Mouse (Mus musculus): ENCODE results near the gene Smim27. TPM values are rescaled to one million over a fixed set of nuclear protein-coding genes. Genes with fewer than 3 reads are reported as not detected.

Gene Smim27
- total and polyA plus RNA-seq, 2 experiments from 2014 or later, result 0.65 to 49.4 TPM

GRCm38 (mm10) chr4:40227131-40227530 is 42.2 kb upstream of the Smim27 start:
- WGBS, result 78% methylated on average over 11 of the region's 11 CpGs
- H3K4me2 ChIP-seq (ENCODE audit: low read depth, low read length), result no peak overlapping the region
- H3K27me3 ChIP-seq (ENCODE audit: control insufficient read depth, insufficient read depth, low read length), result no peaks in the 10 kb centered on the region
- H3K4me1 ChIP-seq (ENCODE audit: control insufficient read depth, insufficient read depth), result no peaks in the 10 kb centered on the region
- H3K9ac ChIP-seq (replicated peaks; ENCODE audit: low read depth, low read length), result no peak overlapping the region
- H3K4me3 ChIP-seq (ENCODE audit: low read depth, low read length), result no peak overlapping the region
- ATAC-seq (ENCODE audit: insufficient read depth, low read depth) (no peak), DNase-seq (ENCODE audit: low spot score) (no peak)
- H3K27ac ChIP-seq (ENCODE audit: low read depth), result no peak overlapping the region
- H3K36me3 ChIP-seq (replicated peaks; ENCODE audit: control insufficient read depth, insufficient read depth, low read length), result peaks cover 30% of the 10 kb centered on the region
- no peaks in the 10 kb centered on the region for H3K9me3 ChIP-seq (replicated peaks; ENCODE audit: control insufficient read depth, low read length)
- TF ChIP-seq CTCF (IDR thresholded peaks at IDR 0.05; ENCODE audit: low read depth) (no peak), EP300 (IDR thresholded peaks at IDR 0.05; ENCODE audit: low read depth) (no peak)

DNA sequence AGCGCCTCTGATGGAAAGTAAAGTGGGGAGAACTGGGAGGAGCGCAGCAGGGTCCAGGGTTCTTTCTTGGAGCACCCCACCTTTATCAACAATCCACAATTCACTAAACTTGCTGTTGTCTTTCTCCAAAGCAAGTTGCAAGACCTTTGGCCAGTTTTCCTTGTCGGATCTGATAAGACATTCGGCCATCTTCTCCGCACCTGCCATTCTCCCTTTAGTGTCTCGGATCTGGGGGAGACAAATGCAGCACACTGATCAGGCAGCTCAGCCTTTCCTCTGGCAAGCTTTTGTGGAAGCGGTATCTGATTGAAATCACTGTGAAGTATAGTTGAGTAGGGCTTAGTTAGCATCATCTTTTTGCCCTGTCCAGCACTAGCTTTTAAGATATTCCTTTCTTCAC is 41.5 kb upstream of the Smim27 start:
- Histone ChIP-seq H3K27ac (ENCODE audit: low read depth) (no peak overlapping the region), H3K9me3 (replicated peaks; ENCODE audit: control insufficient read depth, low read length) (no peaks in the 10 kb centered on the region), H3K9ac (replicated peaks; ENCODE audit: low read depth, low read length) (no peak overlapping the region), H3K27me3 (ENCODE audit: control insufficient read depth, insufficient read depth, low read length) (no peaks in the 10 kb centered on the region), H3K4me1 (ENCODE audit: control insufficient read depth, insufficient read depth) (no peaks in the 10 kb centered on the region), H3K36me3 (replicated peaks; ENCODE audit: control insufficient read depth, insufficient read depth, low read length) (peaks cover 36% of the 10 kb centered on the region), H3K4me2 (ENCODE audit: low read depth, low read length) (no peak overlapping the region), H3K4me3 (ENCODE audit: low read depth, low read length) (no peak overlapping the region)
- DNase-seq (ENCODE audit: low spot score), result no peak
- ATAC-seq (ENCODE audit: insufficient read depth, low read depth), result no peak
- TF ChIP-seq CTCF (IDR thresholded peaks at IDR 0.05; ENCODE audit: low read depth) (no peak), EP300 (IDR thresholded peaks at IDR 0.05; ENCODE audit: low read depth) (no peak)
- 80% methylated on average over 7 of the region's 7 CpGs for WGBS

- DNase-seq (ENCODE audit: low spot score), result no peak
- TF ChIP-seq CTCF (IDR thresholded peaks at IDR 0.05; ENCODE audit: low read depth), result no peak
- no peak for TF ChIP-seq EP300 (IDR thresholded peaks at IDR 0.05; ENCODE audit: low read depth)
- H3K4me1 ChIP-seq (ENCODE audit: control insufficient read depth, insufficient read depth), result no peaks in the 10 kb centered on the region
- 90% methylated on average over 6 of the region's 6 CpGs for WGBS
- H3K27me3 ChIP-seq (ENCODE audit: control insufficient read depth, insufficient read depth, low read length), result no peaks in the 10 kb centered on the region
- ATAC-seq (ENCODE audit: insufficient read depth, low read depth), result no peak
- peaks cover 26% of the 10 kb centered on the region for H3K36me3 ChIP-seq (replicated peaks; ENCODE audit: control insufficient read depth, insufficient read depth, low read length)
- H3K27ac ChIP-seq (ENCODE audit: low read depth), result no peak overlapping the region
- no peak overlapping the region for H3K4me2 ChIP-seq (ENCODE audit: low read depth, low read length)
- H3K9me3 ChIP-seq (replicated peaks; ENCODE audit: control insufficient read depth, low read length), result no peaks in the 10 kb centered on the region
- no peak overlapping the region for H3K9ac ChIP-seq (replicated peaks; ENCODE audit: low read depth, low read length)
- no peak overlapping the region for H3K4me3 ChIP-seq (ENCODE audit: low read depth, low read length)
Measured at GRCm38 (mm10) chr4:40229723-40230122, 39.7 kb upstream of the Smim27 start.

DNA sequence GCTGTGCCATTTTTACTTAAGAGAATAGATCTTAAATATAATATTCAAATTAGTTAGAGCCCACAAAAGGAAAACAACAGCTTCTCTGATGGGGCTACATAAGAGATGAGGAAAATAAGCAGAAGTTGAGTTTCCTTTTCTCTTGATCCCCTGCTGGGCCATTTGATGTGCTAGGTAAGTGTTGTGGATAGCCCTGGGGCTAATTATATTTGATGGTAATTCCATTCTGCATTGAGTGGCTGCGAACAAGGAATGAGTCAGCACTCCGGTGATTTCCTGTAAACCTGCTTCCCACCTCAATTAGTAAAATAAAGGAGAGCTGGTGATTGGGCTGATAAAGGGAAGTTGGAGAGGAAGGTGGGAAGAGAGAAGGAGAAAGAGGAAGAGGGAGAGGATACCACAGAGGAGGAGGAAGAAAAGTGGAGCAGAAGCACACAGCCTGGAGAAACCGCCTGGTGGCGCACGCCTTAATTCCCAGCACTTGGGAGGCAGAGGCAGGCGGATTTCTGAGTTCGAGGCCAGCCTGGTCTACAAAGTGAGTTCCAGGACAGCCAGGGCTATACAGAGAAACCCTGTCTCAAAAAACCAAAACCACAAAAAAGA is 36.2 kb upstream of the Smim27 start:
- H3K36me3 ChIP-seq (replicated peaks; ENCODE audit: control insufficient read depth, insufficient read depth, low read length), result peaks cover 9% of the 10 kb centered on the region; the same call in 1 of the 2 replicates
- no peaks in the 10 kb centered on the region for H3K4me1 ChIP-seq (ENCODE audit: control insufficient read depth, insufficient read depth)
- no peak overlapping the region for H3K27ac ChIP-seq (ENCODE audit: low read depth)
- 88% methylated on average over 7 of the region's 7 CpGs for WGBS
- TF ChIP-seq EP300 (IDR thresholded peaks at IDR 0.05; ENCODE audit: low read depth) (no peak), CTCF (IDR thresholded peaks at IDR 0.05; ENCODE audit: low read depth) (no peak)
- H3K4me2 ChIP-seq (ENCODE audit: low read depth, low read length), result no peak overlapping the region
- H3K27me3 ChIP-seq (ENCODE audit: control insufficient read depth, insufficient read depth, low read length), result no peaks in the 10 kb centered on the region
- no peak overlapping the region for H3K9ac ChIP-seq (replicated peaks; ENCODE audit: low read depth, low read length)
- no peak overlapping the region for H3K4me3 ChIP-seq (ENCODE audit: low read depth, low read length)
- ATAC-seq (ENCODE audit: insufficient read depth, low read depth) (no peak), DNase-seq (ENCODE audit: low spot score) (no peak)
- H3K9me3 ChIP-seq (replicated peaks; ENCODE audit: control insufficient read depth, low read length), result no peaks in the 10 kb centered on the region

GRCm38 (mm10) chr4:40234256-40234655 is 35.1 kb upstream of the Smim27 start:
- no peak overlapping the region for H3K27ac ChIP-seq (ENCODE audit: low read depth)
- H3K4me3 ChIP-seq (ENCODE audit: low read depth, low read length), result no peak overlapping the region
- H3K27me3 ChIP-seq (ENCODE audit: control insufficient read depth, insufficient read depth, low read length), result no peaks in the 10 kb centered on the region
- no peak for ATAC-seq (ENCODE audit: insufficient read depth, low read depth)
- H3K36me3 ChIP-seq (replicated peaks; ENCODE audit: control insufficient read depth, insufficient read depth, low read length), result peaks cover 9% of the 10 kb centered on the region; the same call in 1 of the 2 replicates
- no peak for DNase-seq (ENCODE audit: low spot score)
- 77% methylated on average over 6 of the region's 6 CpGs for whole genome bisulfite sequencing
- H3K4me2 ChIP-seq (ENCODE audit: low read depth, low read length), result no peak overlapping the region
- TF ChIP-seq EP300 (IDR thresholded peaks at IDR 0.05; ENCODE audit: low read depth) (no peak), CTCF (IDR thresholded peaks at IDR 0.05; ENCODE audit: low read depth) (no peak)
- peaks cover 4% of the 10 kb centered on the region for H3K4me1 ChIP-seq (ENCODE audit: control insufficient read depth, insufficient read depth)
- no peak overlapping the region for H3K9ac ChIP-seq (replicated peaks; ENCODE audit: low read depth, low read length)
- no peaks in the 10 kb centered on the region for H3K9me3 ChIP-seq (replicated peaks; ENCODE audit: control insufficient read depth, low read length)

- 76% methylated on average over 4 of the region's 4 CpGs for WGBS
- Histone ChIP-seq H3K4me2 (ENCODE audit: low read depth, low read length) (no peak overlapping the region), H3K9me3 (replicated peaks; ENCODE audit: control insufficient read depth, low read length) (no peaks in the 10 kb centered on the region), H3K27ac (ENCODE audit: low read depth) (no peak overlapping the region), H3K27me3 (ENCODE audit: control insufficient read depth, insufficient read depth, low read length) (no peaks in the 10 kb centered on the region), H3K36me3 (replicated peaks; ENCODE audit: control insufficient read depth, insufficient read depth, low read length) (peaks cover 9% of the 10 kb centered on the region; the same call in 1 of the 2 replicates), H3K4me3 (ENCODE audit: low read depth, low read length) (no peak overlapping the region), H3K9ac (replicated peaks; ENCODE audit: low read depth, low read length) (no peak overlapping the region), H3K4me1 (ENCODE audit: control insufficient read depth, insufficient read depth) (peaks cover 4% of the 10 kb centered on the region)
- no peak for ATAC-seq (ENCODE audit: insufficient read depth, low read depth)
- no peak for DNase-seq (ENCODE audit: low spot score)
- no peak for TF ChIP-seq EP300 (IDR thresholded peaks at IDR 0.05; ENCODE audit: low read depth)
- TF ChIP-seq CTCF (IDR thresholded peaks at IDR 0.05; ENCODE audit: low read depth), result no peak
Measured at GRCm38 (mm10) chr4:40236829-40237228, 32.5 kb upstream of the Smim27 start.
